Mouse (Mus musculus) olfactory bulb, adult 2 months (tissue): ENCODE measurements at regions not wholly inside any gene's neighbourhood (a gene's known extent, or its start where the extent isn't known, plus 50 kb on each side); places are given as distances from the start of the nearest gene placed in this dataset.

Experiments used
- H3K27ac ChIP-seq: fragments of 200-500 bp; 2 replicates; pipeline ENCODE4 v1.5.1; 2012; ENCODE audit warnings: low read depth, low read length; ENCODE audit not compliant: insufficient read depth
- H3K4me1 ChIP-seq: fragments of 200-500 bp; 2 replicates; pipeline ENCODE4 v1.6.1; 2012; ENCODE audit warnings: low read length; ENCODE audit not compliant: control insufficient read depth, insufficient read depth
- H3K4me3 ChIP-seq: fragments of 200-500 bp; 2 replicates; pipeline ENCODE4 v1.5.1; 2012; ENCODE audit warnings: mild to moderate bottlenecking, low read depth, low read length, moderate library complexity; ENCODE audit not compliant: insufficient read depth
- CTCF ChIP-seq: fragments of 200-500 bp; IDR thresholded peaks from 2 replicates; pipeline ENCODE4 v1.5.1; 2012; ENCODE audit warnings: low read depth, mild to moderate bottlenecking, low read length, moderate library complexity; ENCODE audit not compliant: insufficient read depth
- POLR2A ChIP-seq: fragments of 200-500 bp; IDR thresholded peaks from 2 replicates; pipeline ENCODE4 v1.6.1; 2012; ENCODE audit warnings: mild to moderate bottlenecking, low read depth, low read length, moderate library complexity; ENCODE audit not compliant: insufficient read depth
- WGBS: fragments of 180-500 bp; shearing (Covaris S2); methylation state at CpG from one replicate; pipeline ENCODE4 v1.1.7; 2018; 5-methylcytosine and 5-hydroxymethylcytosine counted together

- Histone ChIP-seq H3K4me3 (no peak overlapping the region), H3K27ac (no peak overlapping the region), H3K4me1 (no peaks in the 10 kb centered on the region)
- 79% methylated on average over 7 of the region's 7 CpGs for WGBS
- TF ChIP-seq POLR2A (no peak), CTCF (no peak)
Observed at GRCm38 (mm10) chr9:112839071-112839793, 603.5 kb upstream of the Arpp21 start.

GRCm38 (mm10) chr9:112837563-112837962 lies 601.8 kb upstream of the Arpp21 start:
- 80% methylated on average over 2 of the region's 2 CpGs for WGBS
- no peaks in the 10 kb centered on the region for H3K4me1 ChIP-seq
- H3K27ac ChIP-seq, result no peak overlapping the region
- TF ChIP-seq CTCF (no peak), POLR2A (no peak)
- no peak overlapping the region for H3K4me3 ChIP-seq

- no peak overlapping the region for H3K27ac ChIP-seq
- TF ChIP-seq POLR2A, result no peak
- TF ChIP-seq CTCF, result no peak
- 90% methylated on average over 5 of the region's 5 CpGs for WGBS
- no peak overlapping the region for H3K4me3 ChIP-seq
- no peaks in the 10 kb centered on the region for H3K4me1 ChIP-seq
Observed at GRCm38 (mm10) chr9:112834441-112835245, 598.9 kb upstream of the Arpp21 start.

DNA sequence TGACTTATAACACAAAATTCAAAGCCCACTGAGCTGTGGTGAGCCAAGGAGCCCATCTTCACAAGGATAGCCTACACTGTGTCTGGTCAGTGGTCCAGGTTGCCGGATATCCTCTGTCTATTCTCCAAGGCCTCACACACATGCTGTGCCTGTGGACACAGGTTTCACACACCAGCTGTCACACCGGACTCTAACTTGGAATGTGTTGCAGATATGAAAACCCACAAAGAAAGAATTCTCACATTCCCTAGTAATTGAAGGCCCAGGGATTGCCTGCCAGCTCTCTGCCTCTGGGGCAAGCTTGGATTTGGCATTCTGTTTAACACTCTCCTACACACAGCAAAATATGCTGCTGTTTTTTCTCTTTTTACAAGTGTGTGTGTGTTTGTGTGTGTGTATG lies 595.4 kb upstream of the Arpp21 start:
- Histone ChIP-seq H3K4me1 (no peaks in the 10 kb centered on the region), H3K4me3 (no peak overlapping the region), H3K27ac (no peak overlapping the region)
- TF ChIP-seq CTCF (no peak), POLR2A (no peak)
- 77% methylated on average over 2 of the region's 2 CpGs for WGBS

GRCm38 (mm10) chr9:112828602-112829001 lies 592.9 kb upstream of the Arpp21 start:
- TF ChIP-seq CTCF (no peak), POLR2A (no peak)
- Histone ChIP-seq H3K4me3 (no peak overlapping the region), H3K27ac (peak overlapping the region; percentile 78), H3K4me1 (no peaks in the 10 kb centered on the region)
- WGBS, result 40% methylated on average over 4 of the region's 4 CpGs

GRCm38 (mm10) chr9:112826592-112826991 lies 590.9 kb upstream of the Arpp21 start:
- no peaks in the 10 kb centered on the region for H3K4me1 ChIP-seq
- H3K4me3 ChIP-seq, result no peak overlapping the region
- no peak overlapping the region for H3K27ac ChIP-seq
- 73% methylated on average over 5 of the region's 5 CpGs for WGBS
- TF ChIP-seq POLR2A, result no peak
- no peak for TF ChIP-seq CTCF

DNA sequence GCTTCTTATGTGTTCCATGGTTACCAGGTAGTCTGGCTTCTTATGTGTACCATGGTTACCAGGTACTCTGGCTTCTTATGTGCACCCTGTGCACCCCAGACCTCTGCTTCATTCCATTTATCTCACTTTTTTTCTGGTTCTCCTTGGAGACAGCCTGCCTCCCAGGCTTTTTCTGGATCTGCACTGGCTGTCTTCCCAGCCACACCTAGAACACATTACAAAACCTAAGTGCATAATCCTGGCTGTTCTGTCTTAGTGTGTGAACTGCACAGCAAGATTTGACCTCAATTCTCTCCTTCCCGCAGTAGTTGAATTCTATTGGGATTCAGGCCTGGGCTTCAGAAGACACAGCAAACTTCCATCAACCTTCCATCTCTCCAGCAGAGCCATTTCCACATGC lies 586.2 kb upstream of the Arpp21 start:
- WGBS, result 75% methylated on average over 1 of the region's 1 CpGs

DNA sequence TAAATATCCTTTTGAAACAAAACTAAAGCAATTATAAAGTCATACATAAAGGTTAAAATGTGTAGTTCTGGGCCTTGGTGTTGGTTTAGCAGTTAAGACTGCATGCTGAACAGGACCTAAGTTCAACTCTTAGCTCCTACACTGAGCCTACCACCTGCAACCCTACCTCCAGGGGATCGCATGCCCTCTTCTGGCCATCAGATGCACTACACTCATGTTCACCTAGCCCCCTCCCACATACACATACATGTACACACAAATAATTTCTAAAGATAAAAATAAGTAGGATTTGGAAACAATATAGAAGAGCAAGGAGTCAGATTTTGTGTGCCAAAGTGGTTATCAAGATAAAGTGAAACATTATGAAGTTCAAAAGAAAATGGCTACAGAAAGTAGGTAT lies 576.2 kb upstream of the Arpp21 start:
- Histone ChIP-seq H3K4me3 (no peak overlapping the region), H3K27ac (no peak overlapping the region), H3K4me1 (0 out of 2 replicates have a peak, but pooled peaks cover 2% of the 10 kb centered on the region)
- WGBS, result 40% methylated on average over 1 of the region's 1 CpGs
- TF ChIP-seq POLR2A (no peak), CTCF (no peak)

More for the DNA sequence above, 586.2 kb upstream of the Arpp21 start:
- Histone ChIP-seq H3K4me1 (no peaks in the 10 kb centered on the region), H3K27ac (no peak overlapping the region), H3K4me3 (no peak overlapping the region)
- no peak for TF ChIP-seq POLR2A
- no peak for TF ChIP-seq CTCF

- H3K4me3 ChIP-seq, result no peak overlapping the region
- H3K4me1 ChIP-seq, result no peaks in the 10 kb centered on the region
- 49% methylated on average over 2 of the region's 2 CpGs for WGBS
- TF ChIP-seq POLR2A (no peak), CTCF (no peak)
- no peak overlapping the region for H3K27ac ChIP-seq
Observed at GRCm38 (mm10) chr9:112799583-112800220, 564.0 kb upstream of the Arpp21 start.
